Mouse (Mus musculus): ENCODE data around the gene Mpg. TPM values are rescaled to one million over a fixed set of nuclear protein-coding genes. Genes with fewer than 3 reads are reported as not detected.
"Not testable (repeated sequence)": the region's sequence is repeated elsewhere in the genome, so short reads cannot be mapped to it uniquely, and the experiment has no call there.

Mpg gene
- polyA plus RNA-seq, 1 experiment: 15.2 TPM

DNA sequence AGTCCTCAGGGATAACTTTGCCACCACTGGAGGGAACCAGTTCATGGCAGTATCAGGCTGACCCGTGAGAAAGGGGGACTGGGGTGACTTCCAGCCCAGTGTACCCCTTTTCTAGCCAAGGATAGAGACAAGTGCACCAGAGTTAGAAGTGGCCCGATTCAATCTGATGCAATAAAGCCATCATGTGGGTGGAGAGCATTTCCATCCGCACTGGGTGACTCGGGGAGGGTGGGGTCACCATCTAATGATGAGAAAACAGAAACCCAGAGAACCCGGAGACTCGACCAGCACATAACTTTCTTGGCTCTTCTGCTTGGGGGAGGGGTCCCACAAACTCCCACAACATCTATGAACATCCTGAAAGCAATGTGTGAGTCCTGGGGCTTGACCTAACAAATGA, 29.6 kb upstream of the Mpg start:
- no peak for TF ChIP-seq CTCF (IDR thresholded peaks at IDR 0.05; ENCODE audit: borderline replicate concordance, insufficient read depth, low read depth, low read length)
- TF ChIP-seq POLR2A (IDR thresholded peaks at IDR 0.05; ENCODE audit: borderline replicate concordance, insufficient read depth, low read length): no peak
- no peaks in the 10 kb centered on the region for H3K27me3 ChIP-seq (ENCODE audit: control insufficient read depth, insufficient read depth, low read length)
- no peak overlapping the region for H3K27ac ChIP-seq (ENCODE audit: insufficient read depth, low read length)
- no peak for DNase-seq
- no peak overlapping the region for H3K4me3 ChIP-seq (replicated peaks; ENCODE audit: insufficient read depth, low read depth, low read length)
- peaks cover 6% of the 10 kb centered on the region for H3K4me1 ChIP-seq (ENCODE audit: control insufficient read depth, insufficient read depth, low read length)
- 69% methylated on average over 6 of the region's 6 CpGs for WGBS

- 71% methylated on average over 3 of the region's 3 CpGs for WGBS
- no peak for DNase-seq
- Histone ChIP-seq H3K27me3 (ENCODE audit: control insufficient read depth, insufficient read depth, low read length) (no peaks in the 10 kb centered on the region), H3K4me1 (ENCODE audit: control insufficient read depth, insufficient read depth, low read length) (peaks cover under 1% of the 10 kb centered on the region), H3K27ac (ENCODE audit: insufficient read depth, low read length) (no peak overlapping the region), H3K4me3 (replicated peaks; ENCODE audit: insufficient read depth, low read depth, low read length) (no peak overlapping the region)
- TF ChIP-seq POLR2A (IDR thresholded peaks at IDR 0.05; ENCODE audit: borderline replicate concordance, insufficient read depth, low read length) (no peak), CTCF (IDR thresholded peaks at IDR 0.05; ENCODE audit: borderline replicate concordance, insufficient read depth, low read depth, low read length) (no peak)
Observed at GRCm38 (mm10) chr11:32197766-32198165, 28.5 kb upstream of the Mpg start.

- no peaks in the 10 kb centered on the region for H3K27me3 ChIP-seq (ENCODE audit: control insufficient read depth, insufficient read depth, low read length)
- no peak overlapping the region for H3K27ac ChIP-seq (ENCODE audit: insufficient read depth, low read length)
- H3K4me1 ChIP-seq (ENCODE audit: control insufficient read depth, insufficient read depth, low read length): no peaks in the 10 kb centered on the region
- 77% methylated on average over 14 of the region's 14 CpGs for WGBS
- no peak overlapping the region for H3K4me3 ChIP-seq (replicated peaks; ENCODE audit: insufficient read depth, low read depth, low read length)
- TF ChIP-seq POLR2A (IDR thresholded peaks at IDR 0.05; ENCODE audit: borderline replicate concordance, insufficient read depth, low read length): no peak
- no peak for TF ChIP-seq CTCF (IDR thresholded peaks at IDR 0.05; ENCODE audit: borderline replicate concordance, insufficient read depth, low read depth, low read length)
- no peak for DNase-seq
Observed at GRCm38 (mm10) chr11:32198256-32198955, 27.9 kb upstream of the Mpg start.

- DNase-seq: no peak
- no peak overlapping the region for H3K4me3 ChIP-seq (replicated peaks; ENCODE audit: insufficient read depth, low read depth, low read length)
- H3K27ac ChIP-seq (ENCODE audit: insufficient read depth, low read length): no peak overlapping the region
- TF ChIP-seq POLR2A (IDR thresholded peaks at IDR 0.05; ENCODE audit: borderline replicate concordance, insufficient read depth, low read length) (no peak), CTCF (IDR thresholded peaks at IDR 0.05; ENCODE audit: borderline replicate concordance, insufficient read depth, low read depth, low read length) (no peak)
- H3K4me1 ChIP-seq (ENCODE audit: control insufficient read depth, insufficient read depth, low read length): no peaks in the 10 kb centered on the region
- no peaks in the 10 kb centered on the region for H3K27me3 ChIP-seq (ENCODE audit: control insufficient read depth, insufficient read depth, low read length)
- 51% methylated on average over 6 of the region's 6 CpGs for WGBS
Observed at GRCm38 (mm10) chr11:32199230-32199629, 27.1 kb upstream of the Mpg start.

DNA sequence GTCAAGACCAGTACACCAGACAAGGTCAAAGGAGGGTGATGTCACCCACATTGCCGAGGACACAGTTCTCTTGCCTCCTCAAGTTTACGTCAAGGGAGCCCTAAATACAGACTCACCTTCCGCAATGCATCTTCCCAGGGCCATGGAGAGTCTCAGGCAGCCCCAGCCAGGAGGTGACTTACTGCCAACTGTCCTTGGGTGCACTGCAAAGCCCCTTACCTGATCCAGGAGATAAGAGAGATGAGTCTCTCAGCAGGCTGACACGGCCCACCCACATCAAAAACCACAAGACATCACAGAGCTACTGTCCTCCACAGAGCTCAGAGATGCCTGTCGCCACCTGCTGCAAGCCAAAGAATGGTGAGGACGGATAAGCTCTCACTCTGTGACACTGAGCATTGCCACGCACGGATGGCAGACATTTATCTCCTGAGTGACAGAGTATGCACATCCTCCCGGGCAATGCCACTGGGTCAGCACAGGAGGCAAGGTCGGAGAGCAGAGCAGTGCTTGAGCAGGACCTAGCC, 26.2 kb upstream of the Mpg start, which contains the start of gene Il9r:
Il9r (minus strand) TSS at position 205 of the 527 bp plus-strand sequence.
- no peak for TF ChIP-seq POLR2A (IDR thresholded peaks at IDR 0.05; ENCODE audit: borderline replicate concordance, insufficient read depth, low read length)
- TF ChIP-seq CTCF (IDR thresholded peaks at IDR 0.05; ENCODE audit: borderline replicate concordance, insufficient read depth, low read depth, low read length): no peak
- Histone ChIP-seq H3K27me3 (ENCODE audit: control insufficient read depth, insufficient read depth, low read length) (no peaks in the 10 kb centered on the region), H3K4me1 (ENCODE audit: control insufficient read depth, insufficient read depth, low read length) (no peaks in the 10 kb centered on the region), H3K27ac (ENCODE audit: insufficient read depth, low read length) (no peak within 1 kb of the TSS), H3K4me3 (replicated peaks; ENCODE audit: insufficient read depth, low read depth, low read length) (no peak within 1 kb of the TSS)
- no peak for DNase-seq
- 72% methylated on average over 10 of the region's 10 CpGs for WGBS

GRCm38 (mm10) chr11:32200992-32201391, 25.3 kb upstream of the Mpg start:
- H3K27me3 ChIP-seq (ENCODE audit: control insufficient read depth, insufficient read depth, low read length); H3K4me1 ChIP-seq (ENCODE audit: control insufficient read depth, insufficient read depth, low read length); H3K4me3 ChIP-seq (replicated peaks; ENCODE audit: insufficient read depth, low read depth, low read length); DNase-seq; H3K27ac ChIP-seq (ENCODE audit: insufficient read depth, low read length): not testable (repeated sequence)
- 69% methylated on average over 1 of the region's 1 CpGs for WGBS

GRCm38 (mm10) chr11:32201922-32202685, 24.2 kb upstream of the Mpg start:
- H3K27me3 ChIP-seq (ENCODE audit: control insufficient read depth, insufficient read depth, low read length): no peaks in the 10 kb centered on the region
- no peak for DNase-seq
- no peak for TF ChIP-seq POLR2A (IDR thresholded peaks at IDR 0.05; ENCODE audit: borderline replicate concordance, insufficient read depth, low read length)
- no peak for TF ChIP-seq CTCF (IDR thresholded peaks at IDR 0.05; ENCODE audit: borderline replicate concordance, insufficient read depth, low read depth, low read length)
- H3K4me3 ChIP-seq (replicated peaks; ENCODE audit: insufficient read depth, low read depth, low read length): no peak overlapping the region
- no peaks in the 10 kb centered on the region for H3K4me1 ChIP-seq (ENCODE audit: control insufficient read depth, insufficient read depth, low read length)
- no peak overlapping the region for H3K27ac ChIP-seq (ENCODE audit: insufficient read depth, low read length)
- 76% methylated on average over 11 of the region's 11 CpGs for WGBS
